In genomic region chr7:125500879-125501278, GRCm38 (mm10) we compare ENCODE assay signal across 18 mouse cellular contexts.
"Had no signal": no experiment of that assay in that cellular context is flagged by ENCODE, and none has a peak within 500 bp of the region (broad histone marks: within the 10 kb centered on the region; RNA-seq: fewer than 3 reads in every experiment).

No protein-coding gene starts in this region.

- H3K9me3 ChIP-seq: liver, embryonic 15.5 days; lung, embryonic 15.5 days; megakaryocyte, embryonic 14.5 days; midbrain, embryonic 13.5 days; midbrain, embryonic 15.5 days; neural tube, embryonic 12.5 days; stomach, embryonic 15.5 days had no signal

- H3K4me3 ChIP-seq: liver, embryonic 15.5 days; lung, embryonic 15.5 days; megakaryocyte, embryonic 14.5 days; midbrain, embryonic 13.5 days; midbrain, embryonic 15.5 days; neural tube, embryonic 12.5 days; stomach, embryonic 15.5 days had no signal

- H3K27me3 ChIP-seq: liver, embryonic 15.5 days; lung, embryonic 15.5 days; midbrain, embryonic 13.5 days; midbrain, embryonic 15.5 days; neural tube, embryonic 12.5 days; stomach, embryonic 15.5 days had no signal

- H3K36me3 ChIP-seq: liver, embryonic 15.5 days; lung, embryonic 15.5 days; midbrain, embryonic 13.5 days; midbrain, embryonic 15.5 days; neural tube, embryonic 12.5 days; stomach, embryonic 15.5 days had no signal

- ATAC-seq: liver, postnatal 0 days; lung, postnatal 0 days; midbrain, embryonic 13.5 days; midbrain, embryonic 15.5 days had no signal

- H3K9ac ChIP-seq: liver, embryonic 15.5 days; liver, postnatal 0 days; lung, embryonic 15.5 days; midbrain, embryonic 13.5 days; midbrain, embryonic 15.5 days; neural tube, embryonic 12.5 days; stomach, embryonic 15.5 days had no signal

- DNase-seq: liver, postnatal 0 days; lung, adult 2 months; lung, postnatal 14 days; lung, postnatal 36 days; right cerebral cortex, postnatal 14 days; thymus, adult 2 months; thymus, postnatal 14 days; thymus, postnatal 36 days had no signal

- H3K4me2 ChIP-seq: liver, embryonic 15.5 days; lung, embryonic 15.5 days; midbrain, embryonic 11.5 days; midbrain, embryonic 13.5 days; midbrain, embryonic 15.5 days; neural tube, embryonic 12.5 days; stomach, embryonic 15.5 days had no signal

- H3K27ac ChIP-seq: liver, embryonic 15.5 days; lung, embryonic 15.5 days; macrophage; midbrain, embryonic 13.5 days; midbrain, embryonic 15.5 days; neural tube, embryonic 12.5 days; stomach, embryonic 15.5 days had no signal

- H3K4me1 ChIP-seq: midbrain, embryonic 13.5 days; midbrain, embryonic 15.5 days; neural tube, embryonic 12.5 days; stomach, embryonic 15.5 days had no signal
